Mouse (Mus musculus) testis, adult 2 months (tissue): Measurements from ENCODE around the gene Ehmt1.

ENCODE experiments used
- CTCF ChIP-seq: fragments of 200-500 bp; IDR thresholded peaks from 2 replicates; pipeline ENCODE4 v1.5.1; 2012; ENCODE audit warnings: low read depth, mild to moderate bottlenecking, inconsistent platforms, low read length, moderate library complexity; ENCODE audit not compliant: control insufficient read depth, insufficient read depth, insufficient replicate concordance
- POLR2A ChIP-seq: fragments of 200-500 bp; IDR thresholded peaks from 2 replicates; pipeline ENCODE4 v1.6.1; 2012; ENCODE audit warnings: low read depth, mild to moderate bottlenecking, inconsistent platforms, low read length, moderate library complexity; ENCODE audit not compliant: control insufficient read depth

- TF ChIP-seq CTCF (no peak), POLR2A (no peak)
Measured at GRCm38 (mm10) chr2:24809746-24810145, 109.7 kb downstream of the Ehmt1 start.
